Mouse (Mus musculus): Measurements from ENCODE around the gene Ifi209.
"Not testable (repeated sequence)": the region's sequence is repeated elsewhere in the genome, so short reads cannot be mapped to it uniquely, and the experiment has no call there.

DNA sequence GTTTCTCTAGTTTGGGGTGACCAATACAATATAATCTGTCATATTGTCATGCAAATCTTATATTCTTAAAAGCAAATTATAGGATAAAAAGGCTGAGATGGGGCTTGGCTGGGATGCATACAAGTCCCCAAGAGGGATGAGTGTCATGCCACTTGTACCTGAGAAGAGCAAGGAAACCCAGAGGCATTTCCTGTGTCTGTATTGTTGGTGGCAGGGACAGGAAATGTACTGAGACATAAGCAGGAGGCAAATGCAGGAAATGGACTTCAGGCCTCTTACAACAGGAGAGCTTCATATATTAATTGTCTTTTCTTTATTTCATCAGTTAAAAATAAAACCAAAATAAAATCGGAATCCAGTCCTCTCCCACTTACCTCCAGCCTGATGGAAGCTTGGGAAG lies 47.9 kb downstream of the Ifi209 start:
- not testable (repeated sequence) for TF ChIP-seq POLR2AphosphoS5 (IDR thresholded peaks at IDR 0.05; ENCODE audit: insufficient replicate concordance, low read depth, low read length); CTCF (IDR thresholded peaks at IDR 0.05; ENCODE audit: low read depth, low read length); GATA1 (IDR thresholded peaks at IDR 0.05; ENCODE audit: borderline replicate concordance, low read length)

Measured in G1E (cell line).